Mouse (Mus musculus): ENCODE results near the gene Vsx1.
A peak's percentile ranks its signal among the peaks of the same experiment; 100 is the strongest.

Gene Vsx1

DNA sequence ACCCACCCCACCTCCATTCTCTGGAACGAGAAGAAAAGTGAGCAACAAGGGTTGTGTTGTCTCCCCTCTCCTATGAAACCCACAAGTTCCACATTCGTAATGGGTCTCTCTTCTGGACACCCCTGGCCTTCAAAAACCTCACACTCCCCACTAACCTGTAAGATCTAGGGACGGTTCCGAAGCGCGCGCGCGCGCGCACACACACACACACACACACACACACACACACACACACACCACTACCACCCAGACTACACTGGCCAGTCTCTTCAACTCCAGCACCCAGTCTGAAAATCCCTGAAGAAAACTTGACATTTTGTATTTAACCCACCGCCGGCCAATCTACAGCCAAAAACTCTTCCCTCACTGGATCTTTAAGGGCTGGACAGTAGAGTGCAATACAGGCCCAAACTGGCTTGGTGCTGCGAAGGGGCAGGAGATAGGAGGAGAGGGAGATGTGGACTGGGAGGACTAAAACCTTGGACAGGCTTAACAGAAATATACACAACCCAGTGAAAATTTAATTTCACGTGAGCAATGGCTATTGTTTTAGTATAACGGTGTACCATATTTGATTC lies at the start of gene Vsx1:
Gene Vsx1, minus strand, starts transcription at position 138 of the 578 bp plus-strand sequence.
- DNase-seq, result no peak

GRCm38 (mm10) chr2:150737881-150738280 lies 48.7 kb upstream of the Vsx1 start:
- no peak for DNase-seq

GRCm38 (mm10) chr2:150735756-150736576 lies 46.8 kb upstream of the Vsx1 start:
- no peak for DNase-seq

DNA sequence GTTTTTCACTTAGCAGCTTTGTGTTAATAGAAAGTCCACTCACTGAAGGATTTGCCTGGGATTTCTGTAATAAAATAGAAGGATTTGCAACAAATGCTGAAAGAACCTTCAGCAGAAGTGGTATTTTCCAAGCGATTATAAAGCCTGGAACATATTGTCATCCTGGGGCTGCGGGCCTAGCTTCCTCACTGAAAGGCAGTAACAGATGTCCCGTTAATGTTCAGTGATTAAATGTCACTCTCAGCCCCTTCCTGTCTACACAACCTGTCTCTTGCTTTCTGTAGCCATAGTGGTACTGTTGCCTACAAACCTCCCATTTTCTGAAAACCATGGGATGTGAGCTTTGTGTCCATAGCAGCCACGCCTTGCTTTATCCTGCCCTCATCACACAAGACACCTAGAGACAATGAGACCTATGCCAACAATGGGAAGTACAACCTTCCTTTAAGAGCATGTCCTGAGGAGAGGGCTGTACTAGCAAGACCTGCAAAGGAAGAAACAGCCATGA lies 23.1 kb upstream of the Vsx1 start:
- no peak for DNase-seq

DNA sequence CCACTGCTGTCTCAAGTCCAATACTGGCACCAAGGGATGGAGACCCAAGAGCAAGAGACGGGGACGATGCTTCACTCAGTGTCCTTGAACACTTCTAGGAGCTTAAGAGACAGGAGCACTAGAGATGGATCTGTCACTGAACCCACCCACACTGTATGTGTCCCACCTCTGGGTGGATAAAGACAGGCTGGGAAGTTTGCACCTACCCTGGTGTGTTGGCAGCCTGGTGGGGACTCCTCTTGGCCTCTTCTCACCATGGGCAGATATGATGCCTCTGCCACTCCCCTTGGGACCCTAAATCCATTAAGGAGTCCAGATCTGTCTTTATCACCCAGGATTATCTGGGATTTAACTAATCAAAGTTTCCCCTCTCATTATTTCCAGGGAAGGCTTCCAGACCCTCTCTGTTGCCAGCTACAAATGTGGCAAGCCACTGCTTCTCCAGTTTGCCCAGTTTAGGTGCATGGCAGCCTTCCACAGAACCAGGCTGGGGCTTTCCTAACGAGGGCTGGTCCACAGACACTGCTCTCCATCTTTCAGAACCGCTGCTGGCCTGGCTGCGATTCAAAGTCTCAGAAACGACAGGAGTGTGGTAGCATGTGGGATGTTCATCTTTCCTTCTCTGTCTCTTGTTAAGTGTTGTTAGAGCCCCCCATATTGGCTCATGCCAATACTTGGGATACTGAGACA lies 2.5 kb upstream of the Vsx1 start:
- DNase-seq, result no peak

DNA sequence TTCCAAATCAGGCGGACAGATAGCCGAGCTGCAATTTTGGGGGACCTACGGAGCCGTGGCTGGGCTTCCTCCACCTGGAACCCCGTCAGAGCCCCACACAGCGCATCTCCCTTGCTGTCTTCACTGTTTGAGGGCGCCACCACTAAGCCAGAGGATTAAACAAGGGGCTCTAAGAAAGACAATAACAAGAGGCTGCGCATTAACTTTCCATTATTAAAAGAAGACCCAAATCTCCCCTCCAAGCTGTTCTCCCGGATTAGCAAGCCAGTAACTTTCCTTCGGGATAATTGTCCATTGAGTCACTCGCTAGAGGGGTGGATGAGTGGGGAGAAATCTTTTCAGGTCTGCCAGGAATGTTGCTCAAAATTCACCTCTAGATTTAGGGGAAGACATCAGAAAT lies 1.1 kb upstream of the Vsx1 start:
- DNase-seq, result no peak

DNA sequence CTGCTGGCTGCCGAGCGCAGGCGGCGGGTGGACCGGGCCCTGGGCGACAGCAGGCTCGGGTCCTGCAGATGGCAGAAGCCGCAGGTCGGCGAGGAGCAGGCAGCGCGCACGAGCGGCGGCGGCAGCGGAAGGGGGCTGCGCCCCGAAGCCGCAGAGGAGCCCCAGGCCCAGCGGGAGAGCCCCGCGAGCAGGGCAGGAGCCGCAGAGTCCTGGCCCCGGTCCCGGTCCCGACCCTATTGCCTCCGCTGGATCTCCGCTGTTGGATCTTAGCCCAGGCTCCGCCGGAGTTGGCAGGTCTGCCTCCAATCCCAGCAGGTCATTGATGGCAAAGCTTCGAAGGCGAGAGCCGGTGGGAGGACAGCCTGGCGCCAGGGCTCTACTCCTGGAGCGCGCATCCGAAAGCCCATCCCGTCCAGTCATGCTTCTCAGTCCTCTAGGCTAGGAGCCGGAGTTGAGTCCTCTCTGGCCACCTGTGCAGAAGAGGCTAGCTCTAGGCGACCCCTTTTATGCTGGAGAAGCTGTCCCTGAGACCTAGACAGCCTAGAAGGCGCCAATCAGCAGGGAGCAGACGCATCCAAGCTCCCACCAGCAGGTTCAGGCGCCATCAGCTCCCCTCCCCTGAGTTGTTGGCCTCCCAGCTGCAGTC lies 496 bp downstream of the Vsx1 start:
- DNase-seq, result peak; percentile 34

GRCm38 (mm10) chr2:150687871-150688540 lies 1.2 kb downstream of the Vsx1 start:
- DNase-seq, result no peak

DNA sequence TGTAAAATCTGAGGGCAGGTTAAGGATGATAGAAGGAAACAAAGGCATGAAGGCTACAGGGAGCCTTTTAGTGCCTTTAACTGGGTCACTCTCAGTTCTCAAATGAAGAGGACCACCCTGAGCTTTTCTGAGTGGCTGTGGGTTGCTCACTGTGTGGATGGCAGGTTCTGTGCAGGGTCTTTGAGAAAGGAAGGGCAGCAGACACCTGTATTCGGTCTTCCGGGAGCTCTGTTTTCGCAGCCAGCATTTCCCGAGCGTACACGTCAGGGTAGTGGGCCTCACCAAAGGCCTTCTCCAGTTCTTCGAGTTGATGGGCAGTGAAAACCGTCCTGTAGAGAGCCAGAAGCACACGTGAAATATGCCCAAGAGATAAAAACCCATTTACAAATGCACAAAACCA lies 3.8 kb downstream of the Vsx1 start:
- no peak for DNase-seq

DNA sequence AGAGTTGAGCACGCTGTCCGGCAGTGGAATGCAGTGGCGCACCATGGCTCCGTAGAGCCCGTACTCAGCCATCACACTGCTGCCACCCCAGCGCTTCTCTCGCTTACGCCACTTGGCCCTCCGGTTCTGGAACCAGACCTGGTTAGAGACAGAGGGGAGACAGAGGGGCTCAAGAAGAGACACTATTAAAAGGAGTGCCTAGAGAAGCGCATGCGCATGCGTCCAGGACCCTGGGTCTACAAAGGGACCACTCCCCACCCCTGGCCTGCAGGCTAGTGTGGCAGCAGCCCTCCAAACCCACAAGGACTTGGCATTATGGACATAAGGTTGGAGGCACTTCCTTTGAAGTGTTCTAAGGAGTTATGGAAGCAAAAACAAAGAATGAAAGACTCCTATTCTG lies 4.7 kb downstream of the Vsx1 start:
- no peak for DNase-seq

DNA sequence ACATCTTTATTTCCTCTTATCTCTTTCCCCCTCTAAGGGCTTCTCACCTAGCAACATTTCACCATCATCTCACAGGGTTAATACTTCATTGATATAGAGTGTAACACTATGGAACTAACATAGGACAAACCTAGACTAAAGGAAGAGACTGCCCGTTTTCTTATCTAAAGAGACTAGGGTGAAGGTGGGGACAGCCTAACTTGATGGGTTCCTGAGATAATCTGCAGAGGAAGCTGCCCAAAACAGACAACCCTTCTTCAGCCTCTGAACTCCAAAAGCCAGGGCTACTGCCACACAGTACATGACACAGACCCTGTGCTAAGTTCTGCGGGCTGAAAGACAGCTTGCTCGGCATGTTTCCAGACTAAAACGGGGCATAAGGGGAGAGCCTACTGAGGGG lies 7.6 kb downstream of the Vsx1 start:
- no peak for DNase-seq

DNA sequence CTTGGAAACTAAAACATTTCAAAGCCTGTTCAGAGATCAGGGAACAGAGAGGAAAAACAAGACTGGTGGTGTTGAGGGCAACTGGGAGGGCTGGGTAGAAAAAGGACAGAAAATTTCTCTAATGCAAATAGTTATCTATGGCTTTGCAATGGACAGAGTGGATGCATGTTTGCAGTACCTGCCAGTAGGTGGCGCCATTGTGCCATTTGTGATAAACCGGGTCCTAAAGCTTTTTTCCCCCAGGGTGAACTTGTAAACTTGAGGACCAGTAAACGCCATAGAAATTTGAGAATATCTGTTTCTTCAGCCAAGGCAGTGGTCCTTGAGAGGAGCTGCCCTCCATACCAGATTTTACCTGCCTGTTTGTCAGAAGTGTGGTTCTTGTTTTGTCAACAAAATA lies 10.8 kb downstream of the Vsx1 start:
- peak; percentile 86 for DNase-seq

DNA sequence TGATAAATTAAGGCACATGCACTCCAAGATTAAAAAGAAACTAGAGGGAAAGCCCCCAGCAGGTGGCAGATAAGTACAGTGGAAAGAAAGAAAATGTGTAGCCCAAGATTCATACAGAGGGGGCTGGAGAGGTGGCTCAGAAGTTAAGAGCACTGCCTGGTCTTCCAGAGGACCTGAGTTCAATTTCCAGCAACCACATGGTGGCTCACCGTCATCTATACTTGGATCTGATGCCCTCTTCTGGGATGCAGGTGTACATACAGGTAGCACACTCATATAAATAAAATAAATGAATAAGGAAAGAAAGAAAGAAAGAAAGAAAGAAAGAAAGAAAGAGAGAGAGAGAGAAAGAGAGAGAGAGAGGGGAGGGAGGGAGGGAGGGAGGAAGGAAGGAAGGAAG lies 13.6 kb downstream of the Vsx1 start:
- DNase-seq, result no peak

- peak; percentile 80 for DNase-seq
Observed at GRCm38 (mm10) chr2:150674900-150675299, 14.3 kb downstream of the Vsx1 start.

DNA sequence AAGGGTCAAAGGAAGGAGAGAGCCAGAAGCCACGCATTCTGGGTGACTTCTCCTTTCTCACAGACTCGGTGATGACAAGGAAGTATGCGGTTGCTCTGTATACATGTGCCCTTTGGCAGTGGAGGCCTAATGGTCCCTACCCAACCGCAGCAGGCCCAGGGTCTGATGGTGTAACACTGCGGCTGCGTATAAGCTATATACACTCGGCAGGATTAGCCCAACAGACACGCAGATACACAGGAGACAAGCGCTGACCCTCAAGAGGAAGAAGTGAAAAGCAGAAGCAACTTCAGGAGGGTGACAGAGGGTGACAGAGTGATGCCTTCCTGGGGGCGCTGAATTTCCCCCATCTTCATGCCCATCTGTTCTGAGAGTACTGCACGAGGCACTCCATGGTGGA lies 15.2 kb downstream of the Vsx1 start:
- no peak for DNase-seq

DNA sequence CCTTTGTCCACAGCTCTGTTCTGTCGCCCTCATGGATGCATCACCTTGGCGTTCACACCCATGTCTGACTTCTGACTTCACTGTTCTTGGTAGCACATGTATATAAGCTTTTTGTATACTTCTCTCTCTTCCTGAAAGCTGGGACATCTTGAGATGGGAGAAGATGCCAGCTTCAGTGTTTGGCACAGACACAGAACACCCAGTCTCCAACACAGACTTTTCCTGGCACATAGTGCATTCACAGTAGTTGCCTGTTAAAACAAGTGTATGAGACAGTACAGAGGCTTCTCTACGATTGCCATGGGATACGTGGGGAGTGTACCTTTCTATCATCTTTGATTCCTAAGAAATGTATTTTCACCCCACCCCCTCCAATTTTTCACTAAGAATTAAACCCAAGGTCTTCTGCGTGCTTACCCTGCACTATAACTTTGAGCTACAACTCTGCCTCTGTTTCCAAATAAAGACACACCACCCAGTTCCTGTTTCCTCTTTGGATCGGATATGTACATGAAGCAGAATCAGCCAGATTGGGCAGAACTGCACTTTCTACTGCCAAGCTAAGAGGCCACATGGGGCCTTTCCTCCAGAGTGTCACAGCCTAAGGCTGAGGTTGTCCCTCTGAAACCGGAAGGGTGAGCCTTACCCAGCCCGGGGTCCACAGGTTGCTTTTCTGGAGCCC lies 17.4 kb downstream of the Vsx1 start:
- no peak for DNase-seq

DNA sequence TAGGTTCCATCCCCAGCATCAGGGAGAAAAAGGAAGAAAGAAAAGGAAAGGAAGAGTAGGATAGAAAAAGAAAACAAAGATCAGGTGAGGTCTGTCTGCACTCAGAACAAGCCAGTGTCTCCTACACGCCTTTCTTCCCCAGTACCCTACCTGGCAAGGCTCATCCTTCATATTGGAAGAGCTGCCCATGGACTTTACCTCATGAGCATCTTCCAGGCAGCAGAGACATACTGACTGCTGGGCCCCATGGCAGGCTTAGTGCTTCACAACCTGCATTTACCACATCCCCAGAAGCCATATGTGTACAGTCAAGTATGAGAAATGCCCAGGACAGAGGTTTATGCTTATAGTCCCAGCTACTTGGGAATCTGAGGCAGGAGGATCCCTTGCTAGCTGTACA lies 18.2 kb downstream of the Vsx1 start:
- DNase-seq, result no peak

DNA sequence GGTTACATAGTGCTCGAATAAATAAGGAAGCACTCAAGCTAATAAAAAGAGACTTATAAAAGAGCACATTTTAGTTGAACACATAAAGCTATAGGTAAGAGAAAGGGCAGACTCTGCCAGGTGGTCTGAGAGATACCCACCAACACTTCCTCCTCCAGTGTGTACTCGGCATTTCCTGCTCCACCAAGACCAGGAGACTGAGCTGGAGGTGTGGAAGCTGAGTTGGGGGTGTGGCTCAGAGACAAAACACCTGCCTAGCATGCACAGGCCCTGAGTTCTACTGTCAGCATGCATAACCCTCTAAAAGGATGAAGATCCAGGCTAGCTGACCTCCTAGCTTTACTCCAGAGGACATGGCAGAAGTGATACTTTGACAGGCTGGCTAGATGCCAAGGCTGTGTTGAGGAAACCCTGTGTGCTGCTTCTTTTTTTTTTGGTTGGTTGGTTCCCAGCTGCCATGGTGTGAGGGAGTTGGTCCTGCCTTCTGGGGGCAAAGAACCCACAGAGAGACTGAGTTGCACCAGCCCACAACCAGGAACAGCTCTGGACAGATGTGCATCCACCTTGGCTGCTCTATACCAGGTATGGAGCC lies 19.6 kb downstream of the Vsx1 start:
- peak; percentile 49 for DNase-seq

DNA sequence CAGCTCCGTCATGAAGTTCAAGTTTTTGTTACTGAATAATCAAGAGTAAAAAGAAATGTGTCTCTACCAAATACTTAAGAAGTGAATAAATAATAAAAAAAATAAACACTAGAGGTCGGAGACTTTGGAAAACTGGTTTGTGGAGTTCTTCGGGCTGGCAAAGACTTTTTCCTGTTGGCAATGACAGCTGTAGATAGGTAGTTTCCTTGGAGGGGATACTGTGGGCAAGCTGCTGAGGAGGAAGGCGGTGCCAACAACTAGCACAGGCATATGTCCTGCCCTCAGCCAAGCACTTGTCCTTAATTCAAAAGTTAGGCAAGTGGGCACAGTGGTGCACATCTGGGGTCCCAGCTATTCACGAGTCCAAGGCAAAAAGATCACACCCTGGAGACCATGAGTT lies 20.2 kb downstream of the Vsx1 start:
- no peak for DNase-seq

DNA sequence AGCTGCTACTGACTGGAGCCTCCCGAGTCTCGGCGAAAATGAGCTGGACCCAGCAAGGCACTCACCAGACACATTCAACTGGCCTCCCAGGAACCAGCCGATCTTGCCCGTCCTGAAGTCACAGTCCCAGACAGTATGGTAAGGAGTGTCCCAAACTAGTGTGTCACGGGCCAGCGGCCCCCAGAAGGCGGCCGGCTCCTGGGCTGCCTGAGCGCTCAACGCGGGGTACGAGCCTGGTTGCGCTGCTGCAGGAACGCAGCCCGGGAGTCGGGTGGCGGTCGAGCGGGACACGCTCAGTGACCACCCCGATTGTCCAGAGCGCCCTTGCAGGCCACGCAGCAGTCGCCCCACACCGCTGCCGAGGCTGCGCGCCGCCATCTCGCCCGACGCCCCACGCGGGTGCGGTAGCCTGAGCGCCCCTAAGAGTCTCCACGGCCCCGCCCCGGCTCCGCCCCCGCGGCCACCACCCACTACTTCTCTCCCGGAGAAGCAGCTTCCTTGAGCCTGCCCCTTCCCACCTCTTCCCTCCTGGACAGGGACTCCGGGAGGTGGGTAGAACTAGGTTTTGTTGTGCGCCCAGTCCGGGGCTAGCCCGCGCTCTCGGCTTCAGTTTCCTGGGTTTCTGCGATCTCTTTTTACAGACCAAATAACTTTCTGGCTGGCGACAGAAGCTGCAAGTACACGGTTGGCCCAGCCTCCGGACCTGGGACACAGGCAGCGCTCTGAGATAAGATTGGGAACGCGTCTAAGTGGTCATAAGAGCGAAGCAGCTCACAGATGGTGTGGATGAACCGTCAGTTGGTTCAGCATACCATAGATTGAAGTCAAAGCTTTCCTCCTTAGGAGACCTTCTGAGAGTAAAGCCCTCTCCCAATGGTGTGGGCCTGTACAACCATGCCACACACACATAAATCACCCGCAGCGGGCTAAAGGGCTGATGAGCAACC lies 21.1 kb downstream of the Vsx1 start, which contains the start of gene Acss1:
Gene Acss1, minus strand, starts transcription at position 681 of the 947 bp plus-strand sequence.
- peak; percentile 86 for DNase-seq

All from kidney, postnatal 10 days (tissue).